Mouse (Mus musculus) layer of hippocampus, adult 2 months (tissue): Measurements from ENCODE around the gene Mtap. TPM values are rescaled to one million over a fixed set of nuclear protein-coding genes. Genes with fewer than 3 reads are reported as not detected.

Experiments used
- DNase-seq, 2 experiments: peaks; one replicate each; pipeline ENCODE4 v3.0.0; 2022; ENCODE audit warnings: low spot score in 2 of 2
- H3K27ac ChIP-seq: fragments of 200-600 bp; 2 replicates; pipeline ENCODE4 v1.8.1; 2022
- H3K4me3 ChIP-seq: fragments of 200-600 bp; 2 replicates; pipeline ENCODE4 v1.8.1; 2022; ENCODE audit warnings: mild to moderate bottlenecking
- CTCF ChIP-seq: fragments of 200-600 bp; conservative IDR thresholded peaks from 2 replicates; pipeline ENCODE4 v1.8.1; 2022; ENCODE audit warnings: antibody characterized with exemption, mild to moderate bottlenecking, moderate library complexity
- long read RNA-seq, 2 experiments: library from polyadenylated mRNA; stranded (forward); transcript quantifications; one replicate each; pipeline ENCODE4 v2.0.0; 2021; ENCODE audit warnings: borderline mapping rate in 2 of 2
- total RNA-seq, 2 experiments: library from RNA; stranded (reverse); gene quantifications; 2 replicates each; pipeline ENCODE4 v1.2.3; 2021

Mtap gene
- total RNA-seq, result 10 to 100 TPM; 10.2 to 10.4 TPM
- long read RNA-seq, experiment 1, transcript Mtap-201 (8 exons, 2,797 nt), result major isoform, 10 of 11 reads
- long read RNA-seq, experiment 1, partial matches to known transcripts, result 0 of 11 reads
- long read RNA-seq, experiment 1, other reads (novel, unspliced or antisense), result 1 of 11 reads
- long read RNA-seq, experiment 2, transcript Mtap-201 (8 exons, 2,797 nt), result major isoform, 6 of 6 reads
- long read RNA-seq, experiment 2, partial matches to known transcripts, result 0 of 6 reads
- long read RNA-seq, experiment 2, other reads (novel, unspliced or antisense), result 0 of 6 reads

DNA sequence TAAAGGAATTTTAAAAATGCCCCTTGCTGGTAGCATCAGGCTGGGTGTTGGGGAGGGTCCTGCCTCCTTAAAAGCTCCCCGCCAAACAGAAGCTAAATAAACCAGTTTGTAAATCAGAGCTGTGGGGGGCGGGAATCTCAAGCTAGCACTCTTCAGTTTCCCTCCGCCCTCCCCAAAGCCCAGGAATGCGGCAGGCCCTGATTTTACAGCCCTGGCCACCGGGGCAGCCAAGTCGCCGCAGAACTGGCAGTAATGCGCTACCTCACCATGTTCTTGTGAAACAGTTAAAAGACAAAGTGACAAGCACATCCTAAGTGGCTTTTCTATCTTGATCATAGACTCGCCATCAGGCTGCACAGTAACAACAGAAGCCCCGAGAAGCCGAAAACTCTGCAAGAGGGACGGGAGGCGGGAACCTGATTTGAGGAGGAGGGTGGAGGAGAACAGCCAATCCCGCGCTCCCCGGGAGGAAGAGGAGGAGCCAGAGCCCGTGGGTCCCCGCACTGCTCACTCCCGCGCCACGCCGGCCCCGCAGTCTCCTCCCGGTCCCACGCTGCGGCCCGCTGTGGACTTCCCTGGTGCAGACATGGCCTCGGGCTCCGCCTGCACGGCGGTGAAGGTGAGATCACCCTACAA lies at the start of gene Mtap:
TSS of gene Mtap (plus strand) at position 217 of the 636 bp plus-strand sequence.
- Histone ChIP-seq H3K27ac (peak within 1 kb of the TSS; percentile 89), H3K4me3 (peak within 1 kb of the TSS; percentile 86)
- TF ChIP-seq CTCF, result no peak
- DNase-seq, result peak; percentile 76 to 83

DNA sequence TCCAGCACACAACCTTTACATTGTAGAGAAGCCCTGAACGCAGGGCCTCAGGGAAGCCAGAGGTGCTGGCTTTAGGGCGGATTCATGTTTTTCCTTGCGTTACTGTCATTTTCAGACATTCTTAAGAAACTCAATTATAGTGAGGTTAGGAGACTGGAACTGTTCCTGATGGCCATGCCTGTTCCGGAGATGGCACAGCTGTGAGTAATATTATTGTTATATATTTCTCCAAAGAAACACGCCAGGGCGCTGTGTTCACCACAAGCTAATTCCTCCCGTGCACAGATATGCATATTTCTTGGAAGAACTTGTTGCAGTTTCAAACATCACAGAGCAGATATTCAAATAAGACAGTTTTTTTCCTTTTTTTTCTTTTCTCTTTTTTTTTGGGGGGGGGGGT lies 47.8 kb upstream of the Mtap start:
- H3K27ac ChIP-seq, result no peak overlapping the region
- no peak overlapping the region for H3K4me3 ChIP-seq
- DNase-seq, result no peak
- TF ChIP-seq CTCF, result no peak

- no peak for TF ChIP-seq CTCF
- H3K4me3 ChIP-seq, result no peak overlapping the region
Observed at GRCm38 (mm10) chr4:89090217-89090616, 46.7 kb upstream of the Mtap start.

DNA sequence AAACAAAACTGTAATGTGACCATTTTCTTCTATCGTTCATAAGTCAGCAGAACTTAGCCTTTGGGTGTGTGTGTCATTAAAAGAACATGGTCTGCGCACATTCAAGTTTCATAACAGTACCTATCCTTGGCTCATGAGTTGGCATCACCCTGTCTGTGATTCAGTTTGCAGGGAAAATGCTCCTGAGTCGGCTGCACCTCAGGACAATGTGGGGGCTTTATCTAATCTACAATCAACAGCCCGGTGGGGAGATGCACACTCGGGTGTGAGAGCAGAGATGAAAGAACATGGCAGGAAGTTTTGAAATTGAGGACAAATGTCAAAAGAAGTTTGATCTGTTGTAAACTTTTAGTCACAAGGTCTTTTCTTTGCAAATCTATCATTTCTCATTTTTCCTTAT lies 44.8 kb upstream of the Mtap start:
- Histone ChIP-seq H3K27ac (no peak overlapping the region), H3K4me3 (no peak overlapping the region)
- DNase-seq, result no peak
- no peak for TF ChIP-seq CTCF

More at GRCm38 (mm10) chr4:89090217-89090616, 46.7 kb upstream of the Mtap start:
- no peak for DNase-seq
- H3K27ac ChIP-seq, result no peak overlapping the region

GRCm38 (mm10) chr4:89094773-89095172 lies 42.1 kb upstream of the Mtap start:
- DNase-seq, result no peak
- no peak for TF ChIP-seq CTCF
- Histone ChIP-seq H3K4me3 (no peak overlapping the region), H3K27ac (no peak overlapping the region)

DNA sequence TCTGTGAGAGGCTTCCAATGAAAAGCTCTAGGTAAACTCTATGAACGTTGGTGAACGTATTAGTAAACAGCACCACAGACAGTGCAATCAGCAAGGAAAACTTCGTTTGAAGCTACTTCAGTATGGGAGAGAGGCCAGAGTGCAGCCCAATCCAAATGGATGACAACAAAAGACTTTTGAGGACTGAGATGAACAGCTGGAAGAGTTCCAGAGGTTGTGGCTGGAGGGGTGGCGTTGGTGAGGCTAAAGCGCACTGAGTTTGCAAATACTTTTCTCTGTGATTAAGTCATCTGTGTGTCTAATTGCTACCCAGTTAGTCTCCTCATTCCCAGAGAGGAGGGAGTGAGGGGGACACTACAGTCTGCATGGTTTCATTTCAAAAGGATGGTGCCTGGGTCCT lies 38.7 kb upstream of the Mtap start:
- TF ChIP-seq CTCF, result no peak
- no peak overlapping the region for H3K27ac ChIP-seq
- no peak overlapping the region for H3K4me3 ChIP-seq
- DNase-seq, result no peak

- no peak for DNase-seq
- Histone ChIP-seq H3K27ac (no peak overlapping the region), H3K4me3 (no peak overlapping the region)
- TF ChIP-seq CTCF, result no peak
Observed at GRCm38 (mm10) chr4:89101276-89101675, 35.6 kb upstream of the Mtap start.

- TF ChIP-seq CTCF, result no peak
- Histone ChIP-seq H3K27ac (no peak overlapping the region), H3K4me3 (no peak overlapping the region)
- no peak for DNase-seq
Observed at GRCm38 (mm10) chr4:89102283-89102682, 34.6 kb upstream of the Mtap start.

DNA sequence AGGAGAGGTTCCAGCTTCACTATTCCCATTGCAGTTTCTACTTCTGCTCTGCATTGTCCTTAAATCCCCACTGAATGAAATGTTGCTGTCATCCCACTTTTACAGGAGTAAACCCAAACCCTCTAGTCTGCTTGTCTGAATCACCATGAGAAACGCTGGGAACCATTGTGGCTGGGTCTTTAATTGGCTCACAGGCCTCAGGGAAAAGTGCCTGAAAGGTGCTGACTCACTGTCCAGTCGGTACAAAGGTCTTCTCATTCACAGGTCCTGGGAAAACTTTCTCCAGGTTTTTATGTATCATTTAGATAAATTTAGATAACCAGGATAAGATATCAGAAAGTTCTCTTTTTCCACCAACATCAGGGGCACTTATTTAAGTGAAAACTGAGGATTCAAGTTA lies 31.4 kb upstream of the Mtap start:
- DNase-seq, result no peak
- no peak overlapping the region for H3K27ac ChIP-seq
- TF ChIP-seq CTCF, result no peak
- no peak overlapping the region for H3K4me3 ChIP-seq

DNA sequence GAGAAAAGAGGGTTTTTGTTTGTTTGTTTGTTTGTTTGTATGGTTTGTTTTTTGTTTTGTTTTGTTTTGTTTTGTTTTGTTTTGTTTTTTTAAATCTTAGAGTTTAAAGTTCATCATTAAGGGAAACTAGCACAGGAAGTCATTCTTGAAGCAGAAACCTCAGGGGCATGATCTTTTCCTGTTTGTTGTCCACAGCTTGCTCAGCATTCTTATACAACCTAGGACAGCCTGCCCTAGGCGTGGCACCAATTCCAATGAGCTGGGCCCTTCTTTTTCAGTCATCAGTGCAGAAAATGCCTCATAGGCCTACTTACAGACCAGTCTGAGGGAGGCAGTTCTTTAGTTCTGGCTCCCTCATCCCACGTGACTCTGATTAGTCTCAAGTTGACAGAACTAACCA lies 30.4 kb upstream of the Mtap start:
- Histone ChIP-seq H3K27ac (no peak overlapping the region), H3K4me3 (no peak overlapping the region)
- TF ChIP-seq CTCF, result no peak
- no peak for DNase-seq

GRCm38 (mm10) chr4:89112168-89112710 lies 24.7 kb upstream of the Mtap start:
- H3K4me3 ChIP-seq, result no peak overlapping the region
- H3K27ac ChIP-seq, result no peak overlapping the region
- no peak for DNase-seq
- TF ChIP-seq CTCF, result no peak

- TF ChIP-seq CTCF, result no peak
- DNase-seq, result no peak
- Histone ChIP-seq H3K27ac (no peak overlapping the region), H3K4me3 (no peak overlapping the region)
Observed at GRCm38 (mm10) chr4:89112782-89113181, 24.1 kb upstream of the Mtap start.

GRCm38 (mm10) chr4:89116006-89116405 lies 20.9 kb upstream of the Mtap start:
- TF ChIP-seq CTCF, result no peak
- DNase-seq, result no peak
- Histone ChIP-seq H3K27ac (no peak overlapping the region), H3K4me3 (no peak overlapping the region)

DNA sequence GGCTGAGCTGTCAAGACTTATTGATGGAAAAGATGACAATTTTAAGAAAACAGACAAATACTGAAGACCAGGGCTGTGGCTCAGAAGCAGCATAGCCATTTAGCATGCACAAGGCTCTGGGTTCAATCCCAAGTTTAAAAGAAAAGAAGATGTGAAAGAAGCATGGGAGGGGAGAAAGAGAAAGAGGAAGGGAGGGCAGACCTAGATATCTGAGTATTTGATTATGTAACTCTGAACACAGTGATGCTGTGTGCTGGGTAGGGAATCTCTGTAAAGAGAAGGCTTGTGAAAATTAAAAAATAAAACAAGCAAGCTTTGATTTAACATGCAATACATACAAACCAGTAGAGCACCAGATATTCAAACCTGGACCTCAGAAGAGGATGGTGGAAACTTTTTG lies 17.0 kb upstream of the Mtap start:
- no peak for TF ChIP-seq CTCF
- no peak for DNase-seq
- H3K27ac ChIP-seq, result no peak overlapping the region
- H3K4me3 ChIP-seq, result no peak overlapping the region
